Mouse (Mus musculus) intestine, embryonic 14.5 days (tissue): Measurements from ENCODE around the gene Cmbl. TPM values are rescaled to one million over a fixed set of nuclear protein-coding genes. Genes with fewer than 3 reads are reported as not detected.

Experiments
- ATAC-seq: fragments of 200-750 bp; cut with Nextera tagmentation; replicated peaks from 2 replicates; pipeline ENCODE4 v1.8.0; 2017; ENCODE audit warnings: low read depth, moderate number of reproducible peaks, moderate TSS enrichment, moderate library complexity; ENCODE audit not compliant: low FRiP score, low TSS enrichment
- DNase-seq: peaks from one replicate; pipeline ENCODE4 v3.0.0-alpha.2; 2018; ENCODE audit warnings: low spot score
- H3K27ac ChIP-seq: fragments of 300-500 bp; sonication (generic); 2 replicates; pipeline ENCODE4 v1.5.1; 2014; ENCODE audit warnings: low read depth, mild to moderate bottlenecking, control low read depth
- H3K27me3 ChIP-seq: fragments of 300-500 bp; sonication (generic); replicated peaks from 2 replicates; pipeline ENCODE4 v1.6.1; 2014; ENCODE audit warnings: low read length, control low read depth; ENCODE audit not compliant: control insufficient read depth, insufficient read depth
- H3K36me3 ChIP-seq: fragments of 300-500 bp; sonication (generic); 2 replicates; pipeline ENCODE4 v1.6.1; 2014; ENCODE audit warnings: low read length, control low read depth; ENCODE audit not compliant: control insufficient read depth, insufficient read depth
- H3K4me1 ChIP-seq: fragments of 300-500 bp; sonication (generic); replicated peaks from 2 replicates; pipeline ENCODE4 v1.6.1; 2014; ENCODE audit warnings: low read length, control low read depth, mixed read lengths; ENCODE audit not compliant: control insufficient read depth, insufficient read depth
- H3K4me2 ChIP-seq: fragments of 300-500 bp; sonication (generic); 2 replicates; pipeline ENCODE4 v1.6.1; 2014; ENCODE audit warnings: low read length
- H3K4me3 ChIP-seq: fragments of 300-500 bp; sonication (generic); 2 replicates; pipeline ENCODE4 v1.5.1; 2014; ENCODE audit warnings: low read depth, low read length, control low read depth, mixed read lengths
- H3K9ac ChIP-seq: fragments of 300-500 bp; sonication (generic); 2 replicates; pipeline ENCODE4 v1.6.1; 2014; ENCODE audit warnings: mild to moderate bottlenecking, low read length
- H3K9me3 ChIP-seq: fragments of 300-500 bp; sonication (generic); 2 replicates; pipeline ENCODE4 v1.6.1; 2016; ENCODE audit warnings: low read length, control low read depth; ENCODE audit not compliant: control insufficient read depth
- WGBS: fragments of 180-500 bp; shearing (Covaris S2); extraction: QIAGEN DNeasy Blood & Tissue Kit; methylation state at CpG from one replicate; pipeline ENCODE4 v1.1.7; 2014; 5-methylcytosine and 5-hydroxymethylcytosine counted together
- polyA plus RNA-seq: library from polyadenylated mRNA; unstranded; fragments of >200 nt; fragmentation: Nextera tagmentation; extraction: Ambion mirVana; gene quantifications from 2 replicates; pipeline ENCODE4 v1.2.1, GENCODE M21; 2014

Gene Cmbl
- polyA plus RNA-seq, 1 experiment from 2014 or later, result 12.0 TPM

DNA sequence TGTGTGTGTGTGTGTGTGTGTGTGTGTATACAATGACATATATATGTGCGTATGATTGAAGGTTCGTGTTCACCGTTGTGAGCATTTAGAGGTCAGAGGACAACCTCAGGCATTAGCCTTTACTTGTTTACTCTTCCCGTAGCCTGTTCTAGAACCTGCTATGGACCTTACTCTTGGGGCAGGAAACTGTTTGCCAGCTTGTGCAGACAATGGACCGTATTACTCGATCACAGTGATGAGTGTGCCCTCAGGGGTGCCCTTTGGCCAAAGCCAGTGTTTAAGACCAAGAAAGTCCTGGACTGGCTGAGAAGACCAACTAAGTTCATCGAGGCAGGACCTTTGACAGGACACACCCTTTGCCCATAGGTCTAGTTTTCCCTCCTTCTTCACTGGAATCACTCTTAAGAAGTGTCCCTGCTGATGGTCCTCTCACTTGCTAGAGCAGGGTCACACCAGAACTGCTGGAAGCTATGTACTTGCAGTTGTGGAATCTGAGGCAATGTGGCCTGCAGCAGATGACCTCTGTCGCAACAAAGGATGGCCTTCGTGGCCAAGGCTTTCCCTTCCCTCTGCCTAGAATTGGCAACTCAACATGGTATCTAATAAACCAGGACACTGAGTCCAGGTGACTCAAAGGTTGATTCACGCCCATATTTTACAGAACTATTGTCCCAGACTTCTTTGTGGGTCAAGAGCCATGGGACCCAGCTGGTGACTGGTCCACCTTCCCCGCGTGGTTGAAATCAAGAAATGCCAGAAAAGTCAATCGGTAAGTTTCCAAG, 18.3 kb downstream of the Cmbl start:
- H3K4me3 ChIP-seq, result no peak overlapping the region
- no peak overlapping the region for H3K4me2 ChIP-seq
- H3K9ac ChIP-seq, result no peak overlapping the region
- H3K4me1 ChIP-seq, result no peaks in the 10 kb centered on the region
- H3K27me3 ChIP-seq, result no peaks in the 10 kb centered on the region
- H3K9me3 ChIP-seq, result no peaks in the 10 kb centered on the region
- ATAC-seq (no peak), DNase-seq (no peak)
- H3K27ac ChIP-seq, result no peak overlapping the region
- WGBS, result 91% methylated on average over 13 of the region's 13 CpGs
- no peaks in the 10 kb centered on the region for H3K36me3 ChIP-seq

DNA sequence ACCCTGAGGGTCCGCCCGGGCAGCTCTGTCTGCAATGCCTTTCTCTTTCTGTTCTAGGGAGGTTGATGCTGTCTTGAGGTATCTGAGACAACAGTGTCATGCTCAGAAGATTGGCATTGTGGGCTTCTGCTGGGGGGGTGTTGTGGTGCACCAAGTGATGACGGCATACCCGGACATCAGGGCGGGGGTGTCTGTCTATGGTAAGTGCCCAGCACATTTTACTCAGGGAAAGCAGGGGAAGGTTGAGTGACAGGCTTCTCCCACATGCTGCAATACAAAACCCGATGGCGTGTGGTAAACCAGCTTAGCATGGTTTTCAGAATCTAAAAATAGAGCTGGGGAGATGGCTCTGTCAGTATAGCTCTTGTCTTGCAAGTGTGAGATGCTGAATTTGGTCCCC, 20.0 kb downstream of the Cmbl start:
- Histone ChIP-seq H3K9ac (no peak overlapping the region), H3K27ac (no peak overlapping the region), H3K27me3 (no peaks in the 10 kb centered on the region), H3K4me1 (no peaks in the 10 kb centered on the region), H3K9me3 (no peaks in the 10 kb centered on the region), H3K4me2 (no peak overlapping the region), H3K36me3 (peaks cover 12% of the 10 kb centered on the region), H3K4me3 (no peak overlapping the region)
- whole genome bisulfite sequencing, result 85% methylated on average over 7 of the region's 7 CpGs
- ATAC-seq (no peak), DNase-seq (no peak)

DNA sequence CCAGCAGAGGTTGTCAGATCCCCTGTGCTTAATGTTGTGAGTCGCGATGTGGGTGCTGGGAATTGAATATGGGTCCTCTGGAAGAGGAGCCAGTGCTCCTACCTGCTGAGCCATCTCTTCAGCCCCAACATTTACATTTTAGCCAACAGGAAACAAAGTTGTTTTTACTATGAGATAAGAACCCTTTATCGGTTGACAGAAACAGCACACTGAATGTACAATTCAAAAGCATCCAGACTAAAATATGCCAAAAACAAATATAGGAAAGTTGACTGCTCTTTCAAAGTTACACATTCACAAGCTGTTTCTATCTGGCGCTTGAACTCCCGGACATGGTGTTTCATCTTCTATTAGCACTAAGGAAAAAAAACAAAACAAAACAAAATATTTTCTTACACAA, 20.9 kb downstream of the Cmbl start:
- Histone ChIP-seq H3K9ac (no peak overlapping the region), H3K36me3 (peaks cover 21% of the 10 kb centered on the region), H3K4me1 (no peaks in the 10 kb centered on the region), H3K4me3 (no peak overlapping the region), H3K4me2 (no peak overlapping the region), H3K27me3 (no peaks in the 10 kb centered on the region), H3K9me3 (no peaks in the 10 kb centered on the region), H3K27ac (no peak overlapping the region)
- no peak for DNase-seq
- 83% methylated on average over 5 of the region's 5 CpGs for WGBS
- ATAC-seq, result no peak

DNA sequence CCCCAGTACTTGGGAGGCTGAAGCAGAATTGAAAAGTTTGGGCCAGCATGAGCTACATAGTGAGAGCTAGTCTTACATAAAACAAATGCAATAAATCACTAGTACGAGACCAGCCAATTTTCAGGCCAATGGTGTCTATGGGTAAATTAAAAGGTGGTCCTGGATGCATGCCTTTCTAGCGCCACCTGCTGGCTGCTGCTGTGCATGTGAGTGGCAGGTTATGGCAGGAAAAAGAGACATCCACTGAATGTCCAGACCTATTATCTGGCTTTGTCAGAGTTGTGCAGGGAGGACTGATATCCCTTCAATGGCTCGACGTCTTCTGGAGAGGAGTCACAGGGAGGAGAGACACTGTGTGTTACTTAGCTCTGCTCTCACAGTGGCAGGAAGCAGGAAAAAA, 21.3 kb downstream of the Cmbl start:
- Histone ChIP-seq H3K4me2 (no peak overlapping the region), H3K9me3 (no peaks in the 10 kb centered on the region), H3K27me3 (no peaks in the 10 kb centered on the region), H3K4me3 (no peak overlapping the region), H3K9ac (no peak overlapping the region), H3K27ac (no peak overlapping the region), H3K36me3 (peaks cover 25% of the 10 kb centered on the region), H3K4me1 (no peaks in the 10 kb centered on the region)
- DNase-seq (peak; percentile 94), ATAC-seq (peak; percentile 44)
- 9% methylated on average over 4 of the region's 4 CpGs for WGBS

DNA sequence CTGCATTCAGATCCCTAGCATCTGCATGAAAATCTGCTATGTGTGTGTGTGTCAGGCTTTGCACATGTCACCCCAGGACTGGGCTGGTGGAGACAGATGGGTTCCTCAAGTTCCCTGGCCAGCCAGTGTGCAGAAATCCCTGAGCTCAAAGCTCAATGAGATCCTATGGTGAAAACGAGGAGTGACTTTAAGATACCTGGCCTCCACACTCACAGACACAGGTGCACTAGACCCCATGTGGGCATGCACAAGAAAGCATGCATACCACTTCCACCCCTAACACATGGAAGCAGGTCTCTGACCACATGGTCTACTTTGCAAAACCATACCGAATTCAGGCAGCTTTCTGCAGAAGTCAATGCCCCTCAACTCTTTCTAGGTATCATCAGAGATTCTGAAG, 22.6 kb downstream of the Cmbl start:
- ATAC-seq, result no peak
- WGBS, result 87% methylated on average over 2 of the region's 2 CpGs
- DNase-seq, result no peak

DNA sequence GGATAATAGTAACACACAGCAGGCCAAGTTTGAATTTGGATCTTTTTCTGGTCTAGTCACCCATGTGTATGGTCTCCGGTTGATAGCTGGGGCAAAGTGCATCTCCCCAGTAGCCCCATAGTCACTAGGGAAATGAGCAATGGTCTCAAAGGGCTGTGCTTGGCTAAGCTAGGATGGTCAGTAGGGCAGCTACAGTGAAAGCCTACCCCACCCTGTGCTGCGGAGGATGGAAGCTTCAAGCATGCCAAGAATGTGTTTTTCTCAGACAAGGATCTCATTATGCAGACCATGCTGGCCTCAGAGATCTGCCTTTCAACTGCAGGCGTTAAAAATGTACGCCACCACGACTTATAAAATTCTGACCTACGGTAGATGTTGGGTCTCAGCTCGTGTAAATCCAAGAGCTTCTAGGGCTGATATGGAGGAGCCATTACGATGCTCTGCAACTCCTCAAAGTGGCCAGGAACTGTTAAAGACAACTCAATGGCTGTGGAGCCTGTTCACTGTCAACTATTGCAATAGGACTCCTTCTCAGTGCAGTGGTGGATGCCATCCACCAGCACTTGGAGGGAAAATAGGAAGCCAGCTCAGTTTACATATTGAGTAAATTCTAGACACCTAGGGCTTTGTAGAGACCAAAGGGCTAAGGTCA, 23.9 kb downstream of the Cmbl start:
- Histone ChIP-seq H3K9me3 (no peaks in the 10 kb centered on the region), H3K4me1 (no peaks in the 10 kb centered on the region), H3K4me2 (no peak overlapping the region), H3K27ac (no peak overlapping the region), H3K9ac (no peak overlapping the region), H3K4me3 (no peak overlapping the region), H3K36me3 (peaks cover 51% of the 10 kb centered on the region), H3K27me3 (no peaks in the 10 kb centered on the region)
- DNase-seq (no peak), ATAC-seq (no peak)
- WGBS, result 43% methylated on average over 8 of the region's 8 CpGs

More for the DNA sequence above, 22.6 kb downstream of the Cmbl start:
- no peaks in the 10 kb centered on the region for H3K27me3 ChIP-seq
- H3K27ac ChIP-seq, result no peak overlapping the region
- no peaks in the 10 kb centered on the region for H3K4me1 ChIP-seq
- peaks cover 38% of the 10 kb centered on the region for H3K36me3 ChIP-seq
- H3K4me3 ChIP-seq, result no peak overlapping the region
- H3K9me3 ChIP-seq, result no peaks in the 10 kb centered on the region
- no peak overlapping the region for H3K4me2 ChIP-seq
- H3K9ac ChIP-seq, result no peak overlapping the region

DNA sequence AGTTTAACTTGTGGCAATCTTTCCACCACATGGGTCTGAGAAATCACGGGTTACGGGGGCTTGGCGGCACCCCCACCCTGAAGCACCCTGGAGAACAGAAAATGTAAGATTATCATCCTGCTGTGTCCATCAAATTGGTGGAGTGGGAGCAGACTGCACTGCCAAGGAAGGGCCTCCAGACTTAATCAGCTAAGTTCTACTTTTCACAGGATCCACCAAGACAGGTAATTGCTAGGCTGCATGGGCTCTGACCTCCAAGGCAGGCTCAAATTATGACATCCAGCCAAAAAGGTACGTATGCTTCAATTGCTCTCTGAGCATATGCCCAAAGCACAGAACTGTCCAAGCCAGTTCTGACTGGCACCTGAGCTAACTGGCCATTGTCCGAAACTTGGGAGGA, 25.0 kb downstream of the Cmbl start:
- WGBS, result 92% methylated on average over 5 of the region's 5 CpGs
- Histone ChIP-seq H3K9ac (no peak overlapping the region), H3K4me1 (no peaks in the 10 kb centered on the region), H3K27me3 (no peaks in the 10 kb centered on the region), H3K9me3 (no peaks in the 10 kb centered on the region), H3K36me3 (peaks cover 62% of the 10 kb centered on the region), H3K27ac (no peak overlapping the region), H3K4me3 (no peak overlapping the region), H3K4me2 (no peak overlapping the region)
- no peak for DNase-seq
- ATAC-seq, result no peak

DNA sequence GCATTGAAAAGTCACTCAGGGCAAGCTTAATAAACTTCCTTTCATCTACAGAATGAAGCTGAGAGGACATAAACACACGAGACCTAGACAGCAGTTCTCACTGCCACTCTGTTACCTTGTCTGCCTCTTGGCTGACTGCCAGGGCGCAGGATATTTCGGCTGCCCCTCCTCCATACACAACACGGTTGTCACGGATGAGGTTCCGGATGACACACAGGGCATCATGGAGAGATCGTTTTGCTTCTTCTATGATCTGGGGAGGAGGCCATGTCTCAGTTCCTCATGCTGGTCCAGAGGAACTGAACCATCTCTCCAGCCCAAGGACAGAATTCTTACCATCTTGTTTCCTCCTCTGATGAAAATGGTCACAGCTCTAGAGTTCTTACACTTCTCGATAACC, 27.3 kb downstream of the Cmbl start:
- no peak overlapping the region for H3K9ac ChIP-seq
- no peak overlapping the region for H3K4me2 ChIP-seq
- no peak overlapping the region for H3K4me3 ChIP-seq
- no peak for ATAC-seq
- H3K36me3 ChIP-seq, result peaks cover 85% of the 10 kb centered on the region
- no peaks in the 10 kb centered on the region for H3K27me3 ChIP-seq
- DNase-seq, result no peak
- 88% methylated on average over 8 of the region's 8 CpGs for WGBS
- no peak overlapping the region for H3K27ac ChIP-seq
- no peaks in the 10 kb centered on the region for H3K4me1 ChIP-seq
- H3K9me3 ChIP-seq, result no peaks in the 10 kb centered on the region

DNA sequence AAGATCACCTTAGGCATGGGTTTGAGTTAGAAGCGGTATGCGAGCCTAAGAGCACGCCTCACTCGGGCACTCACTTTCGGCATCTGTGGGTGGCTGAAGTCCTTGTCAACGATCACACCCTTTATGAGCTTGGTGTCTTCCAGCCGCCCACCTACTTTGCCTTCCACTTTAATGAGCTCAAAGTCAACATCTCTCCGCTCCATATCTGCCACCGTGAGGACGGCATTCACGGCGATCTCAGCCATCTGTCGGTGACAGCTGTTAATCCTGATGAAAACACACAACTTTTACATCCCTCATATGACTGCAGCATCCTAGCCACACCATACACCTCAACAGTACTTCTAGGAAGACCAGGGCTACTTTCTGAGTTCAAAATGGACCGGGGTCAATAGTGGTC, 29.1 kb downstream of the Cmbl start:
- DNase-seq, result no peak
- H3K27ac ChIP-seq, result no peak overlapping the region
- ATAC-seq, result no peak
- H3K9ac ChIP-seq, result no peak overlapping the region
- H3K4me1 ChIP-seq, result peaks cover 4% of the 10 kb centered on the region
- H3K36me3 ChIP-seq, result peaks cover 90% of the 10 kb centered on the region
- H3K4me3 ChIP-seq, result no peak overlapping the region
- WGBS, result 88% methylated on average over 14 of the region's 14 CpGs
- H3K9me3 ChIP-seq, result no peaks in the 10 kb centered on the region
- no peaks in the 10 kb centered on the region for H3K27me3 ChIP-seq
- H3K4me2 ChIP-seq, result no peak overlapping the region
